Mouse (Mus musculus) liver, adult 2 months (tissue): ENCODE results near the gene Fam166a.

Experiments used
- CTCF ChIP-seq: fragments of 200-500 bp; IDR thresholded peaks from 2 replicates; pipeline ENCODE4 v1.5.1; 2011; ENCODE audit warnings: low read depth, low read length, control low read depth
- POLR2A ChIP-seq: fragments of 200-500 bp; IDR thresholded peaks from 2 replicates; pipeline ENCODE4 v1.6.1; 2011; ENCODE audit warnings: low read length, control low read depth; ENCODE audit not compliant: insufficient read depth; ENCODE audit errors: extremely low read depth

DNA sequence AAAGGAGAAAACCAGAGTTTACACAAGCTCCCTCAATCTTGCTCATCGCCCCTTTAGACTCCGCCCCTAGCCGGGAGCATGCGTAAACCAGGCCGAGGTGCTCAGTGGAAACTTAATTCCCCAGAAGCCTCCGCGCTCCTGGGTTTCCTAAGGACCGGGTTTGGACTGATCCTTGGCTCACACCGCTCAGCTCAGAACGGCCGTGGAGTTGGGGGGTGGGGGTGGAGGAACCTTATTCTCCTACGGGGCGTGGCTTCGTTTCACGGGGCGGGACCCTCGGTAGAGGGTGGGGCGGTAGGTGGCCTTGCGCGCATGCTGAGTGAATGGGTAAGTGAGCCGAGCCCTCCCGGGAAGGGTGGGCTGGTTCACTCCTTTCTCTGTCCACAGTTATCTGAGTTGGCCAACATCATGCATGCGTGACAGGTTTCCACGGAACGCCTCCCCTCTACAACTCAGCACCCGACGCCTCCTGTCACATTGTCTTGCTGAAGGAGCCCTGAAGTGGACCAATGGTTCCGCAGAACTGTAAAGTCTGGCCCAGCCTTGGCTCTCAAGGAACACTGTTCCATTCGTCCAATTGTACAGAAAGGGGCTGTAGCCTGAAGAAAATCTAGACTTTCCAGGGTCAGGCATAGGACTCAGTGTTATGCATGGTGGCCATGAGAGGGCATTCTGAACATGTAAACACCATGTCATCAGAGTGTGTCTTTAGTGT is 22.3 kb downstream of the Fam166a start:
- no peak for TF ChIP-seq CTCF
- no peak for TF ChIP-seq POLR2A
